Mouse (Mus musculus): ENCODE measurements around the gene Slc39a10.

Slc39a10 gene

DNA sequence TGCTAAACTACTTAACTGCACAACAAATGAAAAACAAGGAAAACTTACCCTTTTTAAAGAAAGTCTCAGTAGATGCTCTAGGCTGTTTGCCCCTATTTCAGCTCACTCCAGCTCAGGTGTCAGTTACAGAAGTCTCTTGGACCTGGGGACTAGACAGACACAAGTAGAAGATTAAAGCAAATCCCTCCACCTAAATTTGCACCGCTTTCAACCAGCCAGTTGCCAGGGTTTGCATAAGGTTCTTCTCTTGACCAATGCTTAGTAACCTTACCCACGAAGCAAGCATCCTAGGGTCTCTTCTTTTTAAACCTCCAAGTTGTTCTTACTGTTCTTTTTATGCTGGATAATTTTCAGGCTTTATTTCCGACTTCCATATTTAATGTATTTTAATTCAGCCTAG, at the start of gene Slc39a10:
Slc39a10 (minus strand) TSS at position 101 of the 400 bp plus-strand sequence.
- DNase-seq, result no peak

DNA sequence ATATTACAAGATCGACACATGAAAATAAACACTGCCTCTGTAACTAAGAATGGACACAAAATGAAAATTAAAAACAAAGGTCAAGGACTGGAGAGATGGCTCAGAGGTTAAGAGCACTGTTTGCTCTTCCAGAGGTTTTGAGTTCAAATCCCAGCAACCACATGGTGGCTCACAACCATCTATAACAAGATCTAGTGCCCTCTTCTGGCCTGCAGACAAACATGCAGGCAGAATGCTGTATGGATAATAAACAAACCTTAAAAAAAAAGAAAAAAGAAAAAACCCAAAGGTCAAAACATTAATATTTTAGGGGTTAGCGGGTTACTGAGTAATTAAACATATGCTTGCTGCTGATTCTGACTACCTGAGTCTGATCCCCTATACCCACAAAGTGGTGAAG, 46.6 kb upstream of the Slc39a10 start:
- no peak for DNase-seq

DNA sequence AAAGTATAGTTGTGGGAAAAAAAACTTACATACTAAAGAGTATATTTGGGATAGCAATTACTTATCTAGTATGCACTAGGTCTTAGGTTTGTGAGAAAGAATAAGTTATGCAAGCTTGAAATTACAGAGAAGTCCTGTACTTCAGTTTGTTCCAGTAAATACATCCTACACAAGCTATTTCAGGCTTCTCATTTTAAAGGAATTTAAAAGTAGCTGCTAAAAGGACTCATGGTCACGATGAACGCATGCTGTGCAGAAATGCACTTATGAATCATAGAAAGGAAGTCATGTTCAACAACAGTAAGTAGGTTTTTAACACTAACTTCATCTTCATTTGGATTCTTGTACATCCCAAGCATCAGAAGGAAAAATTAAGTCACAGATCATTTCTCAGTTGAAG, 45.0 kb upstream of the Slc39a10 start:
- DNase-seq, result no peak

DNA sequence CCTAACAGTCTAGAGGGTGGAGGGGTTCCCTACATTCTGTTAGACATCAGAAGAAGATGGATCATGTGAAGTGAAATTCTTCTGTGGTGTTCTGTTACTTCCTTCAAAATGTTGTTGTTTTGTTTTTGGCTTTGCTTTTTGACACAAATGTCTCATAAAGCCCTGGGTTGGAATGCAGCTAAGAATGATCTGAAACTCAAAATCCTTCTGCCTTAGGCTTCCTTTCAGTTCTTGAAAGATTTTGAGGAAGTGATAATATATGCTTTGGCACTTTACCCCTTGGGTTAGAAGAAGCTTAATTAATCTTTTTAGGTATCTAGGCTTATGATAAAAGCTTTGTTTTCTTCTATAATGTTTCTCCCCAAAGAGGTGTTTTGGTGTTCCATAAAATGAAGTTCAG, 34.5 kb upstream of the Slc39a10 start:
- no peak for DNase-seq

DNA sequence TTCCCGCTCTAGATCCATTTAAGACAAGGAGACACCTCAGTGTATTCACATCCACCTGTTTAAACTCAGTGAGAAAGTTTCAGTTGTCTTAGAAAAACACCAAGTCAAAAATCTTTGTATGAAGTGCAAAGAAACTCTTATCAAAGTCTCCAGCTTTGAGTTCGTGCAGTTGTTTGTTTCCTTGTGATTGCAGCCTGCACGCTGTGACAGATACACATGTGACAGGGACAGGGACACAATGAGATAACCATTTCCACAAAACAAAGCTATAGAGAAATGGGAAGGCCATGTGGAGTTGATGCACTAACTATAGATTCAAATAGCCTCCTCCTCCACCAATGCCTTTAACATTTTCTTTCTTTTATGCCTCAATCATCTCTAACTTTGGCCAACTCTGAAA, 33.6 kb upstream of the Slc39a10 start:
- no peak for DNase-seq

DNA sequence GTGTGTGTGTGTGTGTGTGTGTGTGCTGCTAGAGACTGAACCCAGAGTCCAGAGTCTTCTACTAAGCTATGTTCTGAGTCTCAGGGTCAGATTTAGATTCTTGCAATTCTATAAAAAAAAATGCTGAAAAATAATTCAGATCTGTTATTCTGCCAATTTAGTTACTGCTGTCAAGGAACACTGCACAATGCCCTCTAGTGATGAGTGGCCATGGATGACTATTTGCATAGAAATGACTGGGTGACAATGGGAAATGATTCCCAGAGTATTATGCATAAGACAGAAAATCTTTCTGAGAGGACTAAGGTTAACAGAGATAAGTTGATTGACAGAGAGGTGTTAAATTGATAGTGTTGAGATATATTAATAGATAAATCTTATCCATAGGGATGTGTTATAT, 32.3 kb upstream of the Slc39a10 start:
- DNase-seq, result no peak

DNA sequence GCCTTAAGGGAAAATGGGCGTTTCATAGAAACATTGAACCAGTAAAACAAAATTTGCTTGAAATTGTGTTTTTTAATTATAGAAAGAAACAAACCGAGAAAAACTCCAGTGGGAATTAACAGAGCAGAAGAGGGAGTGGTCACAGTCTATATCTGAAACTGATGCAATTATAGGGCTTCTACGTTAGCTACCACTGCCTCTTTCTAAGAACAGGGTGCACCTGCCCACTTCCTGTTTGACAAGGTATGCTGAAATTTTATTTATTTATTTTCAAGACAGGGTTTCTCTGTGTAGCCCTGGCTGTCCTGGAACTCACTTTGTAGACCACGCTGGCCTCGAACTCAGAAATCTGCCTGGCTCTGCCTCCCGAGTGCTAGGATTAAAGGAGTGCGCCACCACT, 30.3 kb upstream of the Slc39a10 start:
- no peak for DNase-seq

DNA sequence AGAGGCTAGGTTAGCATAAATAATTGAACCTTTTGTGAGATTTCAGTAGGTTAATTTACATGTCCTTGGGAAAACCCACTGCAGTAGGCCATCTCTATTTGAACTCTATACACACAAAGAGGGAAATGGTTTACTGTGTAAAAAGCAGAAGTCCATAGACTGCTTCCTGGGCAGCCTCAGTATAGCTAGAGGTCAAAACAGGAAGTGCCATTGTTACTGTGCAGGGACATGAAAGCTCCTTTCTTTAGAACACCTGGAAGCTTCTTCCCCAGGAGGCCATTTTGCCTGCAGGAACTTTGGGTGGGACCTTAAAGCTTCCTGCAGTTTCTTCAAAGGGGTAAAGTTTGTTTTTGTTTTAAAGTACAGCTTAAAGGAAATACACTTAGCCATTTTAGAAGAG, 29.0 kb upstream of the Slc39a10 start:
- no peak for DNase-seq

DNA sequence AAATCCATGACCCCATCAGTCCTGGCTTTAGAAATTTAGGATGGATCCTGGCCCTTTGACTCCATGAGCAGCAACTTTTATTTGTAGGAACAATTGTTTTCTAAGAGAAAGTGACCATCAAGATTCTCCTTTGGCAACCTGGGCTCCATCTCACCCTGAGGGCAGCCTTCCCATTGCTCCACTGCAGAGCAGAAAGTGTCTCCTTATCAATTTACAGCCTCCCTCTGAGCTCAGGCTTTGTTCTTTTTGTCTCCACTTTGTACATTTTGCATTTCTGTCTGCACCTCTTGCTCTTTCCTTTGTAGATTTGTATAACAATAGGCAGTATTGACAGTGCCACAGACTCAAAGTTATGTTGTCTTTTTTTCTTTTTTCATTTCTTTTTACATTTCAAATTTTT, 23.6 kb upstream of the Slc39a10 start:
- no peak for DNase-seq

DNA sequence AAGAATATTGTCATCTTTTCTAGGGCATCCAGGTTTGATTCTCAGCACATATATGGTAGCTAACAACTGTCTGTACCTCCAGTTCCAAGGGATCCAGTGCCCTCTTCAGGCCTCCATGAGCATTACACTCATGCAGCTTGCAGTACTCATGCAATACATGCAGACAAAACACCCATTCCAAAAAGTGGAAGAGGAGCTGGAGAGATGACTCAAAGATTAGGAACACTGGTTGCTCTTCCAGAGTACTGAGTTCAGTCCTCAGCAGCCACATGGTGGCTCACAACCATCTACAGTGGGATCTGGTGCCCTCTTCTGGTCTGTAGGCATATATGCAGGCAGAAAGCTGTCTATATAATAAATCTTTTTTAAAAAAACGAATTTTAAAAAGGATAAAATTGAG, 21.7 kb upstream of the Slc39a10 start:
- no peak for DNase-seq

DNA sequence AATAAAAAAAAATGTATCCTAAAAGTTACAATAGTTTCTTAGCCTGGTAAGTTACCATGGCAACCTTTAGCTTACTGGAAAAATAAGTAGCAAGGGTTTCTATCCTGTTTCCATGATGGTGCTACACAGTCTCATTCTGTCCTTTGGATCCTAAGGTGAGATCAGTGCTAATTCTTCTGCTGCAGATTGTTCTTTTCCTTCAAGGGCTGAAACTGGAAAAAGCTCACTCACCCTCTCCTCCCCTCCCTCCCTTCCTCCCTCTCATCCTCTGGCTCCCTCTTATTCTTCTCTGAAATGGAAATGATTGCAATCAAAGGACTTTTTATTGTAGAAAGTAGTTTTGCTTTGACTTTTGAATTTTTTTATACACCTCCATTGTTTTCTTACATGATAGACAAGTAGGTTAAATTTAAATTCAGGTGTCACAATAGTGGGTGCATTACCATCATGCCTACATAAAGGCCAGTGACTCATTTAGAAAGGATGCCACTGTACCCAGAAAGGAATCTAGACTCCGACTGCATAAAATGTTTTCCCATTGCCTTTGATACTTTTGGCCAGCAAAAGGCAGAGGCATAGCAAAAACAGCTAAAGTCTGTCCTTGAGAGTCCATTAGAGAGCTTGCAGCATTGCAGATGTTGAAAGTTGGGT, 20.0 kb upstream of the Slc39a10 start:
- DNase-seq, result no peak

DNA sequence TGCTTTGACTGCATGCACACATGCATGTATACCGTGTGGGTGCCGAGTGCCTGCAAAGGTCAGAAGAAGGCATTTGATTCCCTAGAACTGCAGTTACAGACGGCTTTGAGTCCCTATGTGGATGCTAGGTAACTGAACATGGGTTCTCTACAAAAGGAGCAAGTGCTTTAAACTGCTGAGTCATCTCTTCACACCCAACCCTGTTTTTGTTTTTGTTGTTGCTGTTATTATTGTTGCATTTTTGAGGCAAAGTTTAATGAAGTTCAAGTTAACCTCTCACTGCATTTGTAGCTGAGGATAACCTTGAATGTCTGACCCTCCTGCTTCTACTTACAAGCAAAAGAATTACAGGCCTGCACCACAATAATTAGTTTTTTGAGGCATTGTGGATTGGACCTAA, 17.5 kb upstream of the Slc39a10 start:
- no peak for DNase-seq

DNA sequence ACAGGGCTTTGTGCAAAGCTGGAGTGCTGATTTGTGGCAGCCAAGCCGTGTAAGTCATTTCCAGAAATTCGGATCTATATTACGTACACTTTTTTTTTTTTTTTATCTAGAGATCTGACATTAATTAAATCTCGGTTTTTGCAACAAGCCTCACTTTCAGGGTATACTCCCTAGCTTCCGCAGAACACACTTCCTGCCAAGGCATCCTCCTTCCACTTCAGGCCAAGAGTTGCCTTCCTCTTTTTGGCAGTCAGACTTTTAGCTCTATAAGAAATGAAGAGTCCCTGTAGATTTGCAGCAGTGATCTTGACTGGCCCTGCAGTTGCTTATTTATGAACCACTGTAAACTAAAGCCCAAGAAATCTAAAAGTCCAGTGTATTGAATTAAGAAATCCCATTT, 13.1 kb upstream of the Slc39a10 start:
- DNase-seq, result no peak

DNA sequence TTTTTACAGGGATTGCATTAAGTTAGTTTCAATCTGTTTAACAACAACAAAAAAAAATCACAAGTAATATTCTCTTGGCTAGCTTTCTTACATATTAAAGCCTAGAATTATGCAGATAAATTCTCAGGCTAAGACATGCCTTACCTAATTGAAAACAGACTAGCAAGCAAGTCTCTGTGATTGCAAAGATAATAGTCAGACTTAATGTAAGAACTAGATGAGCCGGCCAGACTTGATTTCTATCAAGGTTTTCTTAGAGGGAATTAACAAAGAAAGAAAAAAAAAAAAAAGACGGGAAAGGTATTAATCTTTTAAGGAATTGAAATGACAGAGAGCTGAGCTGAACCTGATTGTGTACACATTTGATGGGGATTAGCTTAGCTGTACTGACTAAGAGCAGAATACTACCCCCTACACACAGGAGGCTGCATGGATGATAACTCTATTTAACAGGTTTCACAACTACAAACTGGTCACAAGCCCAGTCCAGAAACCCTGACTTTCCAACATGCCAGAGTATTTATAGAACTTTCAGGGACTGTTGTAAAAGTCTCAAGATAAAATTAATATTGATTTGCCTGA, 9.5 kb upstream of the Slc39a10 start:
- DNase-seq, result no peak

DNA sequence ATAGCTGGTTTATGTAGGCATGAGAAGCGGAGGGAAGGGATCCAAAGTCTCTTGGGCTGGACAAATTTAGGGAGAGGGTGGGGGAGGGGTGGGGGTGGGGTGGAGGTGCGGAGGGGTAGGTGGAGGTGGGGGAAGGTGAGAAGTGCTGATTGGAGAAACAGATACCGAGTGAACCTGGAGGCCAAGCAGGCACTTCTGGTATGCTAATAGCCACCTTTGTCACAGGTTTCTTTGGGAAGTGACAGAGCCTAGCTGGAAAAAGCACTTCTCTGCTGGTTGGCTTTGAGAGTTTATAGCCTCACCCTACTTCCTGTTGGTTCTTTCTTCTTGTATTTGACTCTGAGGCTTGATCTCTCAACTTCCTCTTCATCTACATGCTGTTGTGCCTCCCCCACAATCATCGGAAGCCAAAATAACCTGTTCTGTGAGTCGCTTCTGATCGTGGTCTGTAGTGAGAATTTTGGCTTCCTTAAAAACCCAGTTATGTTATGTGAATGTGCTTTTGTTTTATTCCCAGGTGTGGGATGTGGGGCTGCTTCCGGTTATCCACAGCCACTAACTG, 1.7 kb upstream of the Slc39a10 start:
- DNase-seq, result no peak

DNA sequence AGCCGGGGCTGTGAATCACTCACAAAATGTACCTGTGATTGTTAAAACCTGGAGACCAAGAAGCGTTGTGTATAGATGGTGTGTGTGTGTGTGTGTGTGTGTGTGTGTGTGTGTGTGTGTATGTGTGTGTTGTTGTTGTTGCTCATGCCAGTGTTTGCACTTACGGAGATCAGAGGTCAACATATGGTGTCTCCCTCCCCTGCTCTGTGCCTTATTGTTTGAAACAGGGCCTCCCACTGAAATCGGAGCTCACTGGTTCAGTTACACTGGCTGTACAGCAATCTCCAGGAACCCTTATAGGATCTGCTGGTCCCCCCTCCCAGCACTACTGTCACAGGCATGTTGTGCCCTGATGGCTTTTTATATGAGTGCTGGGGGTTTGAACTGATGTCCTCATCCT, 3.9 kb downstream of the Slc39a10 start:
- no peak for DNase-seq

DNA sequence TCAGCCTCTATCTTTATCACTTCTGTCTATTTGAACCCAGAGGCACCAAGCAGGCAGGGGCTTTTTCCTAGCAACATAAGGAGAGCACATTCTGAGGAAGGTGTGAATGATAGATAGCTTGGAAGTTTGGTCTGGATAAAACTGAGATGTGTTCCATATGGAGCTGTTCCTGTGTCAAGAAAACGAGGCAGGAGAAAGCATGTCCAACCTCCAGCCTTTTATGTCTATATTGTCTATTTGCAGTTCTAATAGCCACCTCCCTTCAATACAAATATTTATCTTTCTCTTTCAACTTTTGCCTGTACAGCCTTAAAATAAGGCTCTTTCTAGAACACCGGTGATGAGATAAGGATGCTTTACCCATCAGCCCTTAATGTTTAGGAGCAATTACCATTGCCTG, 4.3 kb downstream of the Slc39a10 start:
- DNase-seq, result no peak

DNA sequence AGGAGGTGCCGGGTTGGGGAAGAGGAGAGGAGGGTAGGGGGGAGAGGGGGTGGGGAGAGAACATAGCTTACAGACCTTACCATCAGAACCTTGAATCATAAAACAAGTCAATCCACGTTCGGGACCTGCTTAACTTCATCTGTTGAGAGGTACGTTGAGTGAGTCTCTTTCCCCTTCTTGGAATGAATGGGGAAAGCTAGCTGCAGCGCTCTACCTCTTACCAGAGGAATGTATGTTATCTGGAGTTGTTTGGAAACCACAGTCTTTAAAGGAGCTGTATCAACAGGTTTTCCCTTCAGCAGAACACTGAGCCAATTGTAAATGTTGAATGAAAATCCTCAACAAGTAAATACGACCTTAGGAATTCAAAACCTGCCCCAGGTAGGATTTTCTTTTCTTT, 4.7 kb downstream of the Slc39a10 start:
- no peak for DNase-seq

DNA sequence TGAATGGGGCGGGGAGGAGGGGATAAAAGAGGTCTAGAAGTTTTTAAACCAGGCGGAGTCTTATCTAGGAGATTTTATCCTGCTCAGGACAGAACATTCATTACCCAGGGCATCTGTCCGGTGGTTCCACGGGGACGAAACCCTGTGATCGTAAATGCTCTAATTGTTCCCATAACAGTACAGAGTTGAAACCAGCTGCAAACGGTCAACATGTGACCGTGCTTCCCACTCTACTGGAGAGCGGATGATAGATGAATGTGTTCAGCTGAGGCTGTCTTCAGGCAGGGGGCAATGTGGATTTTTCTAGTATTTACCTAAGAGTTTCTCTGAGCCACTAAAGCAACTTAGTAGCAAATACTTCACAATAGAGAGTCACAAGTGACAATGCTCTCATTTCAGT, 6.6 kb downstream of the Slc39a10 start:
- DNase-seq, result no peak

DNA sequence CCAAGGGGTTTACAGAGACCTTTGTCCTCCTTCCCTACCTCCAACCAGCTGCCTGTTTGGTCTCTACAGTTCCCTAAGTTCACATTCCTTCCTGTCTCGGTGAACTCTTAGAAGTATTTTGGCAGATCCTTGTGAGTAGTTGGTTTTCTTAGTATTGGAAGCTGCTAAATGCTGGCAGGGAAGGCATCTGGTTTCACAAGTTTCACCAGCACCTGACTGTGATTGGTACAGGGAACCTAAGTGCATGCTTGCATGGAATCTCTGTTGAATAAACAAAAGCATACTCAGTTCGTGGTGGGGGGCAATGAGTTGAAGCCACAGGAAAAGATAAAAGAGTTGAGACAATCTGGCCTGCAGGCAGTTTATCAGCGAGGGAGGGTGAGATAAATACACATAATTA, 7.4 kb downstream of the Slc39a10 start:
- no peak for DNase-seq

DNA sequence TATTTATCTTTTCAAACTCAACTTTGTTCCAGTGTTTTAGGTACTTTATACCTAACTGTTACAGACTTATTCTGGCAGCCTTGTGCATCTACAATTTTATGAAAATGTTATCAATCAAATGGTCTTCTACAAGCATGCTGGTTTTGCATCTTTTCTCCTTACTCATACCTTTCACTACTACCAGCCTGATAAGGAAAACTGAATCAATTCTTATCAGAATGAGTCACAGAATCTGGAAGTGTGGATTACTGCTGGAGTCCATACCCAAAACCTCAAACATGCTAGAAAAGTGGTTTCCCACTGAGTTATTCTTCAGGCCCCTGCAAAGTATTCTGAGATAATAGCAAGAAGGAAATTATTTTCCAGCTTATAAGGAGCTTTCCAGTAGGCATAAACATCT, 12.7 kb downstream of the Slc39a10 start:
- DNase-seq, result no peak

DNA sequence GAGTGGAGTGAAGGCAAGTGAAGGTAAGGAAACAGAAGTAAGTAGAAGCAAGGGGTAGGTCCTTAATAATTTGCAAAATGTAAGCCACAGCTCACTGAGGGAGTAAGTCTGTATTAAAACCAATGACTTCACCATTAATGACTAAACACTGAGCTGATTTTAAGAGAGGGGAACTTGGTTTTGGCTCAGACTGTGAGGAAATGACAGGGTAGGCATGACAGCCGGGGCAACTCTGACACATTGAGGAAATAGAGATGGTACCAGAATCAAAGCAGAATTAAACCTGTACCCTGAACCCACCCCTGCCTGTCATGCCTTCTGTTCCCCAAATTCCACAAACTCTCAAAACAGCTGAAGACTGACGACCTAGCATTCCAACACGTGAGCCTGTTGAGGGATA, 18.9 kb downstream of the Slc39a10 start:
- DNase-seq, result no peak

DNA sequence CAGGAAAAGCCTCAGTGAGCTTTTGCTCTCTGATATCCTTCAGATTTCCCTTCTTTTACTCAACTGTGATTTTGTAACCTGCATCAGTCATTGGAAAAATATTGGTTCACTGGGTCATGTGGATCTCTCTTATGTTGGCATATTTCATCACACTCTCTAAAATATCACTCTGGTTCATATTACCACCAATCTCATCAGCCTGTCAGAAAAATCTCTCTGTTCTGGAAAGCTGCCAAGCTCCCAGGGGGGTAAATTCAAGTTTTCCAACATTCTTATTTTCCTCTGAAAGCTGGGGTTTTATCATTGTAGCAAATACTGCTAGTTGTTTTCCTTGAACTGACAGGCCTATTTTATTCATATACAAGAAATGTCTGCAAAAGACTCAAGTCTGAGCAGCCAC, 22.9 kb downstream of the Slc39a10 start:
- DNase-seq, result no peak

DNA sequence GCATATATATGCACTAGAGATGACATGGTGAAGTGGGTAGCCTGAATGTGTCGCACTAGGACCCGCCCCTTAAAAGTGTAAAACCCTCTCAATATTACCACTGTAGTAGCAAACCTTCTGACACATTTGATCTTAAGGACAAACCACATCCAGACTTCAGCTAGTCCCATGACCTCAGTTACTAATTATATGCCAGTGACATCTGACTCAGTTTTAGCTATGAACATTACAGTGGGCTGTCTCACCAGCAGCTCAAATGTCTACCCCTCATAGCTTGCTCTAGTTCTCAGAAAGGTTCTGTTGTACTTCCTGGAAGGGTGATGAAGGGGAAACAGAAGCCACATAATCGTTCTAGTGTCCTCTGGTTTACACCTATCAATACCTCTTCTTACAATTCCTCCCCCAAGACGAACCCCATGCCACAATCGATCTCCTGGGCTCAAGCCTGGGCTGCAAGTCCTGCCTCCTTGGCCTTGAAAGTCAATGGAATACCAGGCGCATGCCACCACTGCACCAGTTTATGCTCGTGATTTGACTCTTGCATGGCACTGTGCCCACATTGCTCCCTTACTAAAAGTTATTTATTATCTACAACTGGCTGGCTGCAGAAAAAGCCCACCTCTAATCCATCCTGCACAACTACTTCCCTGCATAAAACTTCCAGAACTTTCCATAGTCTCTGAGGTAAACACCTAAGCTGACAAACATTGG, 28.3 kb downstream of the Slc39a10 start:
- DNase-seq, result no peak
